Mouse (Mus musculus) ES-E14 (cell line): ENCODE results near the gene Inpp5e. TPM values are rescaled to one million over a fixed set of nuclear protein-coding genes. Genes with fewer than 3 reads are reported as not detected.
A peak's percentile ranks its signal among the peaks of the same experiment; 100 is the strongest.

ENCODE experiments used
- DNase-seq: peaks from one replicate; pipeline ENCODE4 v3.0.0-alpha.2; 2013; ENCODE audit warnings: low read depth, low spot score
- H3K27ac ChIP-seq: 2 replicates; pipeline ENCODE4 v1.5.1; 2012; ENCODE audit warnings: low read depth, mild to moderate bottlenecking, low read length, moderate library complexity, mixed read lengths; ENCODE audit not compliant: poor library complexity, insufficient read depth, severe bottlenecking
- H3K36me3 ChIP-seq: 2 replicates; pipeline ENCODE4 v1.6.1; 2012; ENCODE audit warnings: mild to moderate bottlenecking, low read length, moderate library complexity, mixed read lengths; ENCODE audit not compliant: control insufficient read depth, poor library complexity, insufficient read depth, severe bottlenecking
- H3K4me1 ChIP-seq, 2 experiments: fragments of 150-350 bp in 1 of 2; sonication (generic) in 1 of 2; 2 replicates each; pipeline ENCODE4 v1.6.1; 2012; ENCODE audit warnings: low read length in 2 of 2, mild to moderate bottlenecking in 1 of 2, mixed read lengths in 1 of 2; ENCODE audit not compliant: control insufficient read depth in 2 of 2, insufficient read depth in 2 of 2, poor library complexity in 1 of 2
- H3K4me3 ChIP-seq, 2 experiments: fragments of 150-350 bp in 1 of 2; sonication (generic) in 1 of 2; 2 replicates each; pipeline ENCODE4 v1.5.1; 2012; ENCODE audit warnings: low read length in 2 of 2, low read depth in 1 of 2, mild to moderate bottlenecking in 1 of 2, mixed read lengths in 1 of 2; ENCODE audit not compliant: insufficient read depth in 1 of 2, poor library complexity in 1 of 2, severe bottlenecking in 1 of 2
- H3K9ac ChIP-seq: 2 replicates; pipeline ENCODE4 v1.6.1; 2012; ENCODE audit warnings: low read depth, mild to moderate bottlenecking, low read length, mixed read lengths; ENCODE audit not compliant: poor library complexity, insufficient read depth, severe bottlenecking
- H3K9me3 ChIP-seq: fragments of 150-350 bp; sonication (generic); 2 replicates; pipeline ENCODE4 v1.6.1; 2012; ENCODE audit warnings: low read depth, mild to moderate bottlenecking, low read length; ENCODE audit not compliant: control insufficient read depth, insufficient read depth
- CHD2 ChIP-seq: IDR thresholded peaks from 2 replicates; pipeline ENCODE4 v1.6.1; 2014; ENCODE audit warnings: mild to moderate bottlenecking, low read depth, low read length, inconsistent platforms
- HCFC1 ChIP-seq: IDR thresholded peaks from 2 replicates; pipeline ENCODE4 v1.6.1; 2012; ENCODE audit warnings: low read length, inconsistent platforms, borderline replicate concordance; ENCODE audit not compliant: insufficient read depth
- MAFK ChIP-seq: IDR thresholded peaks from 2 replicates; pipeline ENCODE4 v1.6.1; 2014; ENCODE audit warnings: mild to moderate bottlenecking, low read depth, low read length, inconsistent platforms; ENCODE audit not compliant: insufficient read depth
- ZC3H11A ChIP-seq: IDR thresholded peaks from 2 replicates; pipeline ENCODE4 v1.6.1; 2012; ENCODE audit warnings: low read depth, mild to moderate bottlenecking, inconsistent platforms, low read length, borderline replicate concordance
- ZNF384 ChIP-seq: IDR thresholded peaks from 2 replicates; pipeline ENCODE4 v1.6.1; 2012; ENCODE audit warnings: low read depth, low read length, inconsistent platforms
- in situ Hi-C, 2 experiments: fragments of 600-800 bp; cut with MboI; formaldehyde crosslinking; loops; one replicate each; pipeline ENCODE4 v1.15.1; 2025; ENCODE audit warnings: low sequenced_read_pairs in 2 of 2, inconsistent platforms in 1 of 2; ENCODE audit not compliant: unreplicated experiment in 2 of 2
- total RNA-seq: library from RNA; depleted of rRNA; stranded (reverse); fragments of 300-350 nt; gene quantifications from 2 replicates; pipeline ENCODE4 v1.2.3, GENCODE M21; 2012

Gene Inpp5e
- total RNA-seq, 1 experiment = 13.6 TPM

- peak within 1 kb of the TSS; percentile 93 to 94 for H3K4me3 ChIP-seq
- H3K36me3 ChIP-seq = peaks cover 53% of the 10 kb centered on the region
- TF ChIP-seq MAFK (no peak), HCFC1 (no peak; the same call in 1 of the 2 replicates), CHD2 (no peak), ZNF384 (no peak), ZC3H11A (no peak)
- H3K4me1 ChIP-seq = no peaks in the 10 kb centered on the region; a peak in 1 of 4 replicates
- peak; percentile 83 for DNase-seq
- peak within 1 kb of the TSS; percentile 96 for H3K9ac ChIP-seq
- in situ Hi-C loops = no loop called here
- H3K9me3 ChIP-seq = no peaks in the 10 kb centered on the region
- H3K27ac ChIP-seq = no peak within 1 kb of the TSS
Measured at GRCm38 (mm10) chr2:26380131-26380771, 28.8 kb downstream of the Inpp5e start, which contains the start of gene Snapc4. Gene Snapc4, minus strand, starts transcription at chr2:26380653.

- Histone ChIP-seq H3K9ac (no peak overlapping the region), H3K4me3 (no peak overlapping the region), H3K9me3 (no peaks in the 10 kb centered on the region), H3K27ac (no peak overlapping the region), H3K36me3 (peaks cover 89% of the 10 kb centered on the region), H3K4me1 (no peaks in the 10 kb centered on the region)
- in situ Hi-C loops = no loop called here
- TF ChIP-seq ZC3H11A (no peak), MAFK (no peak), ZNF384 (no peak), HCFC1 (no peak), CHD2 (no peak)
- no peak for DNase-seq
Measured at GRCm38 (mm10) chr2:26372396-26372795, 36.6 kb downstream of the Inpp5e start.

GRCm38 (mm10) chr2:26368572-26368971, 40.4 kb downstream of the Inpp5e start:
- DNase-seq = no peak
- H3K9ac ChIP-seq = no peak overlapping the region
- H3K9me3 ChIP-seq = no peaks in the 10 kb centered on the region
- H3K27ac ChIP-seq = no peak overlapping the region
- in situ Hi-C loops = no loop called here
- TF ChIP-seq ZC3H11A (no peak), CHD2 (no peak), HCFC1 (no peak), MAFK (no peak), ZNF384 (no peak)
- no peak overlapping the region for H3K4me3 ChIP-seq
- peaks cover 91% of the 10 kb centered on the region for H3K36me3 ChIP-seq
- H3K4me1 ChIP-seq = no peaks in the 10 kb centered on the region

GRCm38 (mm10) chr2:26367911-26368310, 41.1 kb downstream of the Inpp5e start:
- TF ChIP-seq HCFC1 (no peak), ZC3H11A (no peak), CHD2 (no peak), ZNF384 (no peak), MAFK (no peak)
- H3K4me1 ChIP-seq = no peaks in the 10 kb centered on the region
- in situ Hi-C loops = no loop called here
- peaks cover 87% of the 10 kb centered on the region for H3K36me3 ChIP-seq
- DNase-seq = no peak
- H3K27ac ChIP-seq = no peak overlapping the region
- no peak overlapping the region for H3K4me3 ChIP-seq
- H3K9me3 ChIP-seq = no peaks in the 10 kb centered on the region
- H3K9ac ChIP-seq = no peak overlapping the region
